Mouse (Mus musculus) c-Kit-positive CD71-positive TER-119-negative erythroid progenitor cells, embryonic 14.5 days (primary cell): ENCODE data around the gene Slc44a4.
"Not testable (repeated sequence)": the region's sequence is repeated elsewhere in the genome, so short reads cannot be mapped to it uniquely, and the experiment has no call there.

ENCODE experiments used
- DNase-seq: peaks from one replicate; pipeline ENCODE4 v3.0.0-alpha.2; 2013; ENCODE audit warnings: low read depth

Gene Slc44a4

DNA sequence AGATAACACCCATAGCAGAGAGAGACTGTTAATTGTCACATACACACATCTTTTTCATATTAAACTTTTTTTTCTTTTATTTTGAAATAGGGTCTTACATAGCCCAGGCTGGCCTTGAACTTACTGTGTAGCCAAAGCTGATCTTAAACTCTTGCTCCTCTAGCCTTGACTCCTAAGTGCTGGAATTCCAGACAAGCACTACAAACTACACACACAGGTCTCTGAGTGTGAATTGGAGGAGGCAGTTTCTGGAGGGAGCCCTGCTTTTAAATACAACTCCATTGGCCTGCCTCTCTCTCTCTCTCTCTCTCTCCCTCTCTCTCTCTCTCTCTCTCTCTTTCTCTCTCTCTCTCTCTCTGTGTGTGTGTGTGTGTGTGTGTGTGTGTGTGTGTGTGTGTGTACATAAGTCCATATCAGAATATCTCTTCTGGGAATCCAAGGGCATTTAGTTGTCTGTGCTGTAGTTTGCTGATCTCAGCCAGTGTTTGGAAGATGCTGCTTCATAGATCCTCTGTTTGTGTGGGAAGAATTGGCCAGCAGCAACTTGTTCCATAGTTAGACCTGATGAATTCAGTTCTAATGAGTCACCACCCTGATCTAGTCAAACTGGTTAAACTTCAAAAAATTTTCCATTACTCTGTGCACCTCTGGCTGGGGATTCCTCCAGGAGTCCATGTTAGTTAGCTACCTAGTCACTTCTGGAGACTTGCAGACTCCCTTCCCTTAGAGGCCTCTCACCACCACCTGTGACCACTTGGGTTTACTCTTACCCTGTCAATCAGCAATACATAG lies 46.6 kb downstream of the Slc44a4 start:
- no peak for DNase-seq

DNA sequence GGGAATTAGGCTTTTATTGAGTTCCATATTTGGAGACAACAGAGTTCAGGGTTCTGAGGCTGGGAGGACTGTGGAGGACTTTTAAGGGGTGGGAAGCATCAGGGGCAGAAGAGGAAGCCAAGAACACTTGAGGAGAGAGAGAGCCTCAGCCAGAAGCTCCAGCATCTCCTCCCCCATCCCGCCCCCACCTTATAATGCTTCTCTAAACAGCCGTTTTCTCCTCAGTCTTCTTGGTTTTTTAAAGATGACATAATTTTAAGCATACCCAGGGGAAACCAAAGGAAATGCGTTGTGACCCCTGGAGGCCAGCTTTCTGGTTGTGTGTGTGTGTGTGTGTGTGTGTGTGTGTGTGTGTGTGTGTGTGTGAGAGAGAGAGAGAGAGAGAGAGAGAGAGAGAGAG lies 47.9 kb downstream of the Slc44a4 start:
- DNase-seq, result no peak

DNA sequence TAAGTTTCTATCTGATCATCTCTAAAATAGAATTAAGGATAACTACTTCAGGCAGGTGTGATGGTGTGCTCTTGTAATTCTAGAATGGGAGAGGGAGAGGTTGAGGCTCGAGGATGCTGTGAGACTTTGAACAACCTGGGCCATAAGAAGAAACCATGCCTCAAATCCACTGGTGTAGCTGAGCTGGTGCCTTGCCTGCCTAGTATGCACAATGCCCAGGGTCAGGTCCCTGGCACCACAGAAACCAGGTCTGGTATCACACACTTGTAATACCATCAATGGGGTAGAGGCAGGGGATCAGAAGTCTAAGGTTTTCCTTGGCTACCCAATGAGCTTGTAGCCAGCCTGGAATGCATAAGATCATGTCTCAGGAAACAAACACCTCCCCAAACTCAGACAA lies 48.6 kb downstream of the Slc44a4 start:
- DNase-seq, result no peak

DNA sequence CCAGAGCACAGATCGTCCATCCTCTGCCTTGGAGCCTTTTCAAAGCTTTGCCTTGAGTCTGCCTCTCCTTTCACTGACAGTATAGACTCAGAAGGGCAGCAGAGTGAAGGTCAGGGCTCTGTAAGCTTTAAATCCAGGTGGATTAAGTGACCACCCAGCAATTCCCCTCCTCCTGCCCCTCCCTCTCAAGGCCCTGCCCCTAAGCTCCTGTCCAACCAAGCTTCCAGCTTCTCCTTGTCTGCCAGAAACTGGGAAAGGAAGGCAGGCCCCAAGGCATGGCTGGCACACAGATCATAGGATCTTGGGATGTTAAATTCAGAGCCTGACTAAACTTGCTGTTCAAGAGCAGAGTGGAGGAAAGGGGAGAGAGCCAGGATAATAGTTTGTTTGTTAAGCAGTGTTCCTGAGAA lies 50.4 kb downstream of the Slc44a4 start:
- DNase-seq, result no peak

DNA sequence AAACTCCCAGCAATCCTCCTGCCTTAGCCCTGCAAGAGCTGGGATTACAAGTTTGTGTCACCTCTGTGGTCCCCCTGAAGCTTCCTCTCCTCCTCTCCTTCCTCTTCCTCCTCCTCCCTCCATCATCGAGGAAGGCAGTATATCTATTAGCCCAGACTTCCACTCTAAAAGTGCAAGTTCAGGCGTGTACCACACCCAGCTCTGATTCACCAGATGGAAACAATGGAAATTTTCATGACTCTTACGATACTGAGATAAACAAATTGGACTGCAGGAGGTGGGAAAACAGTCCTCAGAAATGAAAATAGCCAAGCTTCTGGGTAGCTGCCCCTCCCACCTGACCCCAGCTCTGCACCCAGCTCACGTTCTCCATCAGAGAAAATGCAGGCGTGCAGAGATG lies 51.4 kb downstream of the Slc44a4 start:
- DNase-seq, result no peak

DNA sequence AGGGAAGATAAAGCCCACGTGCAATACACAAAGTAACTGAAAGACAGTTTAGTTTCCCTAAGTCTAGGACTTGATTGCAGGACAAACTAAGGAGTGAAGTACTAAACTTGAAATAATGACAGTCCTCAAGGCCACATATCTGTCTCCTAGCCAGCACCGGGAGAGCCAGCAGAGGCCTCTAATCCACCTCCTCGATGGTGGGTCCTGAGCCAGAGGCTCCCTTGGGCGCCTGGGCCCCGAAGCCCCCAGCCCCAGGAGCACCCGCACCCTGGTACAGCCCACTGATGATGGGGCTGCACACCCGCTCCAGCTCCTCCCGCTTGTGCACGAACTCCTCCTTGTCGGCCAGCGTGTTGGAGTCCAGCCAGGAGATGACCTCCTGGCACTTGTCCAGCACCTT lies 55.6 kb downstream of the Slc44a4 start, which contains the start of gene Gm20481:
TSS of gene Gm20481 (plus strand) at position 91 of the 400 bp plus-strand sequence.
- DNase-seq, result not testable (repeated sequence)

DNA sequence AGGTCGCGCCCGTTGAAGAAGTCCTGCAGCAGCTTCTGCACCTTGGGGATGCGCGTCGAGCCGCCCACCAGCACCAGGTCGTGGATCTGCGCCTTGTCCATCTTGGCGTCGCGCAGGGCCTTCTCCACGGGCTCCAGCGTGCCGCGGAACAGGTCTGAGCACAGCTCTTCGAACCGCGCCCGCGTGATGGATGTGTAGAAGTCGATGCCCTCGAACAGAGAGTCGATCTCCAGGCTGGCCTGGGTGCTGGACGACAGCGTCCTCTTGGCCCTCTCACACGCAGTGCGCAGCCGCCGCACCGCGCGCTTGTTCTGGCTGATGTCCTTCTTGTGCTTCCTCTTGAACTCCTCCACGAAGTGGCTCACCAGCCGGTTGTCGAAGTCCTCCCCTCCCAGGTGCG lies 56.6 kb downstream of the Slc44a4 start:
- DNase-seq, result not testable (repeated sequence)

DNA sequence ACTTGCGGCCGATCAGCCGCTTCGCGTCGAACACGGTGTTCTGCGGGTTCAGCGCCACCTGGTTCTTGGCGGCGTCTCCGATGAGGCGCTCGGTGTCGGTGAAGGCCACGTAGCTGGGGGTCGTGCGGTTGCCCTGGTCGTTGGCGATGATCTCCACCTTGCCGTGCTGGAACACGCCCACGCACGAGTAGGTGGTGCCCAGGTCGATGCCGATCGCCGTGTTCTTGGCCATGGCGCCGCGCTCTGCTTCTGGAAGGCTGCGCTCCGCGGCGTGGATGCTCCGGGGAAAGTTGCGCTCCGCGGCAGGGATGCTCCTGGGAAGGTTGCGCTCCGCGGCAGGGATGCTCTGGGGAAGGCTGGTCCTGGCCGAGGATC lies 57.4 kb downstream of the Slc44a4 start:
- DNase-seq, result not testable (repeated sequence)

DNA sequence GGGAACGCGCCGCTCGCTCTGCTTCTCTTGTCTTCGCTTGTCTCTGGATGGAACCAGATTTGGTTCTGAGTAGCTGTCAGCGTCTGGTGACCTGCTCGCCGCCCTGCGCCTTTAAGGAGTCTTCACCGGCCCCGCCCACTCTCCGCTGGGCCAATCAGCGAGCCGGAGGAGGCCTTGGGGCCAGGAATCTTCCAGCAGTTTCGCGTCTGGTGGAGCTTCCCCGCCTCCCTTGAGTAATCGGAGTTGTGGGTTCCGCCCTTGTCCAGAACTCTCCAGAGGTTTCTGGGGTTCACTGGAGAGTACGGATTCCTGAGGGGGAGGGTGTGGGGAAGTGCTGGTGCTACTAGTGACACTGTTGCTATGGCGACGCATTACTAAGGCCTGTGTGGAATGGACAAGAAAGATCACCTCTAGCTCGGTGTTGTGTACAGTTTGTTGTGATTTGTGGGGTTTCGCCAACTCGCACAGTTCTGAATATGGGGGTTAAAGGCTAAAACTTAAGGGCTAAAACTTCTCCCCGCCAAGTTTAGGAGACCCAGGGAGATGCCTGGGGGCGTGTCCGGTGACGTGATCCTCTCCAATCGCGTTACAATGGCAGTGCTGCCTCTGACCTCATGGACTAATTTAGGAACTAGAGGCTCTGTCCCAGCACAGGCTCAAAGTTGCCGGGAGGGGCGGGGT lies 57.9 kb downstream of the Slc44a4 start, which contains the start of the genes Hspa1a and Hspa1l:
TSS of gene Hspa1a (minus strand) at position 88 of the 681 bp plus-strand sequence.
TSS of gene Hspa1l (plus strand) at position 635 of the 681 bp plus-strand sequence.
- DNase-seq, result not testable (repeated sequence)

DNA sequence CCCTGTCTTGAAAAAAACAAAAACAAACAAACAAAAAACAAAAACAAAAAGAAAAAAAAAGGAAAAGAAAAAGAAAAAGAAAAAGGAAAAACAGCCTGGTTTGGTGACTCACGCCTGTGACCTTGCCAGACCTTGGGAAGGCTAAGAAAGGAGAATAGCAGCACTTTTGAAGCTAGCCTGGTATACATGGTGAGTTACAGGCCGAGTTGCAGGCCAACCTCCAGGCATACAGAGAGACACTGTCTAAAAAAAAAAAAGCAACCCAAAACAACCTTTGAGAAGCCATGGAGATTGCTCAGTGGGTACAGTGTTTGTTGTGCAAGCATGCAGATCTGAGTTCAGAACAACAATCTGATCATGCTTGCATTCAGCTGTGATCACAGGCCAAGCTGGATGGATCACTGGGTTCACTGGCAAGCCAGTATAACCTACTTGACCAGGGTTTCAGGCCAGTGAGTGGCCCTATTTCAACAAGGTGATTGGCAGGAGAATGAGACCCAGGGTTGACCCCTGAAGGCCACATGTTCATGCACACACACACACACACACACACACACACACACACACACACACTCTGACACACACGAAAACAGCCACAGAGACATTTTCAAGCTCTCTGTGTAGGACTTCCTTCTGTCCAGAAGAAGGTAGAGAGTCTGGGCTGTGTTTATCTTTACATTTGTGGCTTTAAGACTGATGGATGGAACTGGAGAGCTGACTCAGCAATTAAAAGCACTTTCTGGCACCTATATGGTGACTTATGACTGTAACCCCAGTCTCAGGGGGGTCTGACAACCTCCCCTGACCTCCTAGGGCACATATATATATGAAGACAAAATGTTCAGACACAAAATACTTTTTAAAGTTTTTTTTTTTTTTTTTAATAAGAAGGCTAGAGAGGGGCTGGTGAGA lies 61.6 kb downstream of the Slc44a4 start:
- DNase-seq, result no peak

DNA sequence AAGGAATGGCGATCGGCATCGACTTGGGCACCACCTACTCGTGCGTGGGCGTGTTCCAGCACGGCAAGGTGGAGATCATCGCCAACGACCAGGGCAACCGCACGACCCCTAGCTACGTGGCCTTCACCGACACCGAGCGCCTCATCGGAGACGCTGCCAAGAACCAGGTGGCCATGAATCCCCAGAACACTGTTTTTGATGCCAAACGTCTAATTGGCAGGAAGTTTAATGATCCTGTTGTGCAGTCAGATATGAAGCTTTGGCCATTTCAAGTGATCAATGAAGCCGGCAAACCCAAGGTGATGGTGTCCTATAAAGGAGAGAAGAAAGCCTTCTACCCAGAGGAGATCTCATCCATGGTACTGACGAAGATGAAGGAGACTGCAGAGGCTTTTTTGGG lies 62.7 kb downstream of the Slc44a4 start:
- DNase-seq, result no peak

DNA sequence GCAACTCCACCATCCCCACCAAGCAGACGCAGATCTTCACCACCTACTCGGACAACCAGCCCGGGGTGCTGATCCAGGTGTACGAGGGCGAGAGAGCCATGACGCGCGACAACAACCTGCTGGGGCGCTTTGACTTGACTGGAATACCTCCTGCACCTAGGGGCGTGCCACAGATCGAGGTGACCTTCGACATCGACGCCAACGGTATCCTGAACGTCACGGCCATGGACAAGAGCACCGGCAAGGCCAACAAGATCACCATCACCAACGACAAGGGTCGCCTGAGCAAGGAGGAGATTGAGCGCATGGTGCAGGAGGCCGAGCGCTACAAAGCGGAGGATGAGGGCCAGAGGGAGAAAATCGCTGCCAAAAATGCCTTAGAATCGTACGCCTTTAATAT lies 64.0 kb downstream of the Slc44a4 start:
- DNase-seq, result no peak

DNA sequence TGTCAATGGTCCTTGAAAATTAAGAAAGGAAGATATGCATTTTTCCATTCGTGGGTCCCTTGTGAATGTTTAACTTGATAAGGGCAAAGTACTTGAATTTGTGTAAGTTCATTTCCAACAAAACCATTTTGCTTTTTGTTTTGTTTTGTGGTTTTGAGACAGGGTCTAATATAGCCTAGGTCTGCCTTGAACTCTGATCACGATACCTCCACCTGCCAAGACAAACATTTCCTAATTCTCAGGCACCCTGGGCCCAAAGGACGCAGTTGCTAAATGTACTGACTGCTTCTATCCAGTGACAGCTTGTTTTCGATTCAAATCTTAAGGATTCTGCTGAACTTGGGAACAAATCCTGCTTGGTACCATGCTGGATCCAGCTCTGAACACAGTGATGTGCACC lies 65.4 kb downstream of the Slc44a4 start:
- DNase-seq, result no peak
